Mouse (Mus musculus) stomach, postnatal 0 days (tissue): ENCODE results near the gene Nnat.

Experiments used
- CTCF ChIP-seq: IDR thresholded peaks from 2 replicates; pipeline ENCODE4 v1.5.1; 2016; ENCODE audit warnings: antibody characterized with exemption, low read depth, mild to moderate bottlenecking, moderate library complexity
- EP300 ChIP-seq: optimal IDR thresholded peaks from 2 replicates; pipeline ENCODE3; 2016; ENCODE audit warnings: antibody characterized with exemption

DNA sequence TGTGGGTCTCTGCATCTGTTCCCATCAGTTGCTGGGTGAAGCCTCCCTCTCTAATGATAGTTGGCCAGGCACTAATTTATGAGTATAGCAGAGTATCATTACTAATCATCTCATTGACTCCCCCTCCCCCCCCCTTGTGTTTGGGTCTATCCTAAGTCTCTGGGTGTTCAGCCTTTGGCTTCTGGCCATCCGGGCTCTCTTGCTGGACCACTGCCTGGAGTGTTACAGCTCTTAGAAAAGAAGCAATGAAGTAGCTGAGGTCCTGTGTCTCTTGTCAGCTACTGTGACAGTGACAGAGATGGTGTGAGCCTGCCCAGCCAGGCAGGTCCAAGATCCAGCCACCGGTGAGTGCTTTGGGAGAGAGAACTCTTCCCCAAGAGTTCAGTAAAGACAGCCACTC is 12.9 kb downstream of the Nnat start:
- TF ChIP-seq EP300 = no peak
- no peak for TF ChIP-seq CTCF
